In genomic region chr9:70655764-70656129, GRCm38 (mm10) we compare ENCODE assay signal across 8 mouse cellular contexts. TPM values are rescaled to one million over a fixed set of nuclear protein-coding genes. Genes with fewer than 3 reads are reported as not detected.
DNase-seq lines count a peak whose midpoint lies in the region; ATAC-seq and TF ChIP-seq lines count a peak whose summit lies in the region.

No protein-coding gene starts in this region.

- no peaks in the 10 kb centered on the region for H3K27me3 ChIP-seq in forebrain, embryonic 10.5 days (ENCODE audit: poor library complexity, severe bottlenecking)
- no peaks in the 10 kb centered on the region for H3K27me3 ChIP-seq in intestine, postnatal 0 days (replicated peaks; ENCODE audit: control insufficient read depth, insufficient read depth, low read length)
- no peaks in the 10 kb centered on the region for H3K27me3 ChIP-seq in neural tube, embryonic 12.5 days (replicated peaks)

- H3K4me1 ChIP-seq in lung, adult 2 months (ENCODE audit: control insufficient read depth, insufficient read depth, low read length): peaks cover 12% of the 10 kb centered on the region
- peaks cover 34% of the 10 kb centered on the region for H3K4me1 ChIP-seq in forebrain, embryonic 10.5 days
- H3K4me1 ChIP-seq in intestine, postnatal 0 days (replicated peaks; ENCODE audit: control insufficient read depth, insufficient read depth, low read length): no peaks in the 10 kb centered on the region; the same call in 1 of the 2 replicates
- peaks cover 17% of the 10 kb centered on the region for H3K4me1 ChIP-seq in neural tube, embryonic 12.5 days

- ATAC-seq in intestine, postnatal 0 days: no peak
- ATAC-seq in neural tube, embryonic 12.5 days (ENCODE audit: low FRiP score, low read depth): no peak

- no peaks in the 10 kb centered on the region for H3K9me3 ChIP-seq in forebrain, embryonic 10.5 days
- H3K9me3 ChIP-seq in intestine, postnatal 0 days (ENCODE audit: control insufficient read depth): no peaks in the 10 kb centered on the region
- H3K9me3 ChIP-seq in neural tube, embryonic 12.5 days: no peaks in the 10 kb centered on the region

- WGBS in lung, adult 2 months: 29% methylated on average over 2 of the region's 2 CpGs
- 43% methylated on average over 2 of the region's 2 CpGs for WGBS in forebrain, embryonic 10.5 days
- 25% methylated on average over 2 of the region's 2 CpGs for WGBS in intestine, postnatal 0 days
- WGBS in neural tube, embryonic 12.5 days: 38% methylated on average over 2 of the region's 2 CpGs

- H3K9ac ChIP-seq in intestine, postnatal 0 days (ENCODE audit: low read depth, low read length): no peak overlapping the region
- no peak overlapping the region; the same call in 1 of the 2 replicates for H3K9ac ChIP-seq in neural tube, embryonic 12.5 days

- no peaks in the 10 kb centered on the region for H3K36me3 ChIP-seq in forebrain, embryonic 10.5 days (replicated peaks)
- H3K36me3 ChIP-seq in intestine, postnatal 0 days (ENCODE audit: control insufficient read depth, insufficient read depth): no peaks in the 10 kb centered on the region
- H3K36me3 ChIP-seq in neural tube, embryonic 12.5 days: no peaks in the 10 kb centered on the region

- no peak for DNase-seq in lung, adult 2 months
- no peak for DNase-seq in lung, postnatal 4 days
- DNase-seq in forebrain, embryonic 10.5 days (ENCODE audit: extremely low spot score, low spot score): no peak
- no peak for DNase-seq in c-Kit-positive CD71-positive TER-119-positive erythroid progenitor cells, embryonic 14.5 days (ENCODE audit: low spot score)
- no peak for DNase-seq in right cerebral cortex, postnatal 4 days
- DNase-seq in cerebellum, adult 8-10 months: no peak

- peak overlapping the region; percentile 5 for H3K4me3 ChIP-seq in lung, adult 2 months (replicated peaks; ENCODE audit: extremely low read depth, low read depth, low read length)
- peak overlapping the region; percentile 87 for H3K4me3 ChIP-seq in forebrain, embryonic 10.5 days
- H3K4me3 ChIP-seq in intestine, postnatal 0 days (ENCODE audit: low read depth, low read length): peak overlapping the region; percentile 92
- H3K4me3 ChIP-seq in neural tube, embryonic 12.5 days: peak overlapping the region; percentile 92

- no peak for TF ChIP-seq CTCF in lung, adult 2 months (IDR thresholded peaks at IDR 0.05; ENCODE audit: insufficient read depth, low read length)
- no peak for TF ChIP-seq CTCF in intestine, postnatal 0 days (IDR thresholded peaks at IDR 0.05; ENCODE audit: low read depth)

- peak overlapping the region; percentile 81 for H3K4me2 ChIP-seq in intestine, postnatal 0 days (replicated peaks; ENCODE audit: low read depth)
- peak overlapping the region; percentile 80 for H3K4me2 ChIP-seq in neural tube, embryonic 12.5 days (replicated peaks)

- TF ChIP-seq POLR2A in lung, adult 2 months (IDR thresholded peaks at IDR 0.05; ENCODE audit: borderline replicate concordance, extremely low read depth, low read depth, low read length): no peak

- no peak overlapping the region for H3K27ac ChIP-seq in forebrain, embryonic 10.5 days
- no peak overlapping the region for H3K27ac ChIP-seq in intestine, postnatal 0 days (ENCODE audit: low read depth, low read length)
- H3K27ac ChIP-seq in neural tube, embryonic 12.5 days: no peak overlapping the region

RNA-seq across cellular contexts. Expression of gene Gm10642, which starts 0.3 kb away (rescaled TPM):
- polyA plus RNA-seq in lung, adult 2 months (2012; rRNA removed): 0.76 and 0.98 TPM in 2 replicates
- polyA plus RNA-seq in forebrain, embryonic 10.5 days (2016; fragmentation: Nextera tagmentation; extraction: Ambion mirVana): 0.30 TPM in 1 of 2 replicates, not detected in the other
- polyA plus RNA-seq in intestine, postnatal 0 days (2015; fragmentation: Nextera tagmentation; extraction: Ambion mirVana): 1.4 and 1.5 TPM in 2 replicates
- polyA plus RNA-seq in neural tube, embryonic 12.5 days (2016; fragmentation: Nextera tagmentation; extraction: Ambion mirVana): 0.84 and 0.98 TPM in 2 replicates

RNA-seq across cellular contexts. Expression of gene Mindy2, which starts 1.2 kb away (rescaled TPM):
- 12.0 and 21.8 TPM in 2 replicates for polyA plus RNA-seq in lung, adult 2 months (2012; rRNA removed)
- 3.7 and 4.2 TPM in 2 replicates for polyA plus RNA-seq in forebrain, embryonic 10.5 days (2016; fragmentation: Nextera tagmentation; extraction: Ambion mirVana)
- 8.5 and 9.5 TPM in 2 replicates for polyA plus RNA-seq in intestine, postnatal 0 days (2015; fragmentation: Nextera tagmentation; extraction: Ambion mirVana)
- polyA plus RNA-seq in neural tube, embryonic 12.5 days (2016; fragmentation: Nextera tagmentation; extraction: Ambion mirVana): 22.4 and 27.7 TPM in 2 replicates

RNA-seq across cellular contexts. Expression of gene Adam10, which starts 23.1 kb away (rescaled TPM):
- 21.7 and 29.5 TPM in 2 replicates for polyA plus RNA-seq in lung, adult 2 months (2012; rRNA removed)
- polyA plus RNA-seq in forebrain, embryonic 10.5 days (2016; fragmentation: Nextera tagmentation; extraction: Ambion mirVana): 60.6 and 63.5 TPM in 2 replicates
- polyA plus RNA-seq in intestine, postnatal 0 days (2015; fragmentation: Nextera tagmentation; extraction: Ambion mirVana): 33.5 and 34.2 TPM in 2 replicates
- 91.8 and 106 TPM in 2 replicates for polyA plus RNA-seq in neural tube, embryonic 12.5 days (2016; fragmentation: Nextera tagmentation; extraction: Ambion mirVana)

Comparison
In these comparisons a context has a peak if more than half of its experiments do, and no peak if none do; other contexts are left out.
1. H3K4me3 ChIP-seq: peak in every context shown above with its lines; median percentile 92 in intestine, postnatal 0 days; 92 in neural tube, embryonic 12.5 days; 87 in forebrain, embryonic 10.5 days; 5 in lung, adult 2 months.